Mouse (Mus musculus): ENCODE results near the gene Cxcr4.

GRCm38 (mm10) chr1:128592211-128592741, at the start of gene Cxcr4:
- peak; percentile 53 to 86; a peak in 3 of 4 replicates for TF ChIP-seq CTCF (conservative IDR thresholded peaks at IDR 0.05 in 1 of 2, IDR thresholded peaks at IDR 0.05 in 1 of 2; ENCODE audit: low read depth in 2 of 2, low read length in 2 of 2)
- TF ChIP-seq POLR2A (IDR thresholded peaks at IDR 0.05; ENCODE audit: low read depth, low read length) = peak; percentile 100
- peak; percentile 73; the same call in 1 of the 2 replicates for TF ChIP-seq CHD2 (IDR thresholded peaks at IDR 0.05; ENCODE audit: low read length)
- peak; percentile 76 for TF ChIP-seq ZC3H11A (IDR thresholded peaks at IDR 0.05; ENCODE audit: low read depth, low read length)
